Mouse (Mus musculus) midbrain, embryonic 16.5 days (tissue): ENCODE measurements around the gene Mat1a. TPM values are rescaled to one million over a fixed set of nuclear protein-coding genes. Genes with fewer than 3 reads are reported as not detected.

ENCODE experiments used
- ATAC-seq: fragments of 200-750 bp; cut with Nextera tagmentation; 2 replicates; pipeline ENCODE4 v1.8.0; 2017; ENCODE audit warnings: moderate TSS enrichment
- H3K27ac ChIP-seq: fragments of 300-500 bp; sonication (generic); 2 replicates; pipeline ENCODE4 v1.5.1; 2014; ENCODE audit warnings: mild to moderate bottlenecking, low read length, mixed read lengths
- H3K27me3 ChIP-seq: fragments of 300-500 bp; sonication (generic); 2 replicates; pipeline ENCODE4 v1.6.1; 2014; ENCODE audit warnings: low read depth, low read length, mixed read lengths; ENCODE audit not compliant: control insufficient read depth, insufficient read depth
- H3K36me3 ChIP-seq: fragments of 300-500 bp; sonication (generic); 2 replicates; pipeline ENCODE4 v1.6.1; 2014; ENCODE audit warnings: mild to moderate bottlenecking, low read length, moderate library complexity, mixed read lengths; ENCODE audit not compliant: control insufficient read depth, insufficient read depth
- H3K4me1 ChIP-seq: fragments of 300-500 bp; sonication (generic); 2 replicates; pipeline ENCODE4 v1.6.1; 2014; ENCODE audit warnings: mild to moderate bottlenecking, low read length, mixed read lengths; ENCODE audit not compliant: control insufficient read depth, insufficient read depth
- H3K4me2 ChIP-seq: fragments of 300-500 bp; sonication (generic); 2 replicates; pipeline ENCODE4 v1.6.1; 2014; ENCODE audit warnings: mild to moderate bottlenecking, low read length, mixed read lengths
- H3K4me3 ChIP-seq: fragments of 300-500 bp; sonication (generic); 2 replicates; pipeline ENCODE4 v1.5.1; 2014; ENCODE audit warnings: low read depth, mild to moderate bottlenecking, low read length, moderate library complexity, mixed read lengths
- H3K9ac ChIP-seq: fragments of 300-500 bp; sonication (generic); 2 replicates; pipeline ENCODE4 v1.6.1; 2014; ENCODE audit warnings: low read depth, low read length, mixed read lengths
- H3K9me3 ChIP-seq: fragments of 300-500 bp; sonication (generic); replicated peaks from 2 replicates; pipeline ENCODE4 v1.6.1; 2014; ENCODE audit warnings: mild to moderate bottlenecking, low read length, mixed read lengths; ENCODE audit not compliant: control insufficient read depth, poor library complexity, severe bottlenecking
- WGBS: fragments of 180-500 bp; shearing (Covaris S2); extraction: QIAGEN DNeasy Blood & Tissue Kit; methylation state at CpG from one replicate; pipeline ENCODE4 v1.1.7; 2014; 5-methylcytosine and 5-hydroxymethylcytosine counted together
- polyA plus RNA-seq: library from polyadenylated mRNA; unstranded; fragments of >200 nt; fragmentation: Nextera tagmentation; extraction: Ambion mirVana; gene quantifications from 2 replicates; pipeline ENCODE4 v1.2.1, GENCODE M21; 2015

Mat1a gene
- polyA plus RNA-seq, 1 experiment from 2014 or later, result not detected

GRCm38 (mm10) chr14:41151220-41151898 lies 46.5 kb downstream of the Mat1a start, which contains the start of gene Mbl1:
Gene Mbl1, plus strand, starts transcription at chr14:41151458.
- Histone ChIP-seq H3K4me3 (no peak within 1 kb of the TSS), H3K36me3 (no peaks in the 10 kb centered on the region), H3K4me1 (no peaks in the 10 kb centered on the region), H3K9ac (no peak within 1 kb of the TSS), H3K9me3 (no peaks in the 10 kb centered on the region), H3K27ac (no peak within 1 kb of the TSS), H3K4me2 (no peak within 1 kb of the TSS), H3K27me3 (no peaks in the 10 kb centered on the region)
- WGBS, result 88% methylated on average over 7 of the region's 7 CpGs
- ATAC-seq, result no peak

GRCm38 (mm10) chr14:41160076-41160475 lies 55.2 kb downstream of the Mat1a start:
- H3K27me3 ChIP-seq, result no peaks in the 10 kb centered on the region
- no peak overlapping the region for H3K4me2 ChIP-seq
- 83% methylated on average over 4 of the region's 4 CpGs for WGBS
- H3K4me1 ChIP-seq, result no peaks in the 10 kb centered on the region
- H3K27ac ChIP-seq, result no peak overlapping the region
- H3K36me3 ChIP-seq, result no peaks in the 10 kb centered on the region
- no peak for ATAC-seq
- no peak overlapping the region for H3K9ac ChIP-seq
- no peak overlapping the region for H3K4me3 ChIP-seq
- H3K9me3 ChIP-seq, result no peaks in the 10 kb centered on the region

- Histone ChIP-seq H3K4me3 (no peak overlapping the region), H3K4me2 (no peak overlapping the region), H3K27ac (no peak overlapping the region), H3K9ac (no peak overlapping the region), H3K9me3 (no peaks in the 10 kb centered on the region), H3K4me1 (no peaks in the 10 kb centered on the region), H3K27me3 (no peaks in the 10 kb centered on the region), H3K36me3 (no peaks in the 10 kb centered on the region)
- 52% methylated on average over 1 of the region's 1 CpGs for WGBS
- ATAC-seq, result no peak
Measured at GRCm38 (mm10) chr14:41160743-41161142, 55.9 kb downstream of the Mat1a start.

- Histone ChIP-seq H3K36me3 (no peaks in the 10 kb centered on the region), H3K27ac (no peak overlapping the region), H3K9me3 (no peaks in the 10 kb centered on the region), H3K4me1 (no peaks in the 10 kb centered on the region), H3K27me3 (no peaks in the 10 kb centered on the region), H3K9ac (no peak overlapping the region), H3K4me2 (no peak overlapping the region), H3K4me3 (no peak overlapping the region)
- 18% methylated on average over 2 of the region's 2 CpGs for WGBS
- no peak for ATAC-seq
Measured at GRCm38 (mm10) chr14:41162663-41163062, 57.8 kb downstream of the Mat1a start.

- WGBS, result 65% methylated on average over 5 of the region's 5 CpGs
- H3K4me3 ChIP-seq, result no peak overlapping the region
- no peaks in the 10 kb centered on the region for H3K4me1 ChIP-seq
- no peaks in the 10 kb centered on the region for H3K27me3 ChIP-seq
- no peaks in the 10 kb centered on the region for H3K9me3 ChIP-seq
- no peaks in the 10 kb centered on the region for H3K36me3 ChIP-seq
- H3K27ac ChIP-seq, result no peak overlapping the region
- no peak overlapping the region for H3K9ac ChIP-seq
- H3K4me2 ChIP-seq, result no peak overlapping the region
- ATAC-seq, result no peak
Measured at GRCm38 (mm10) chr14:41167278-41167677, 62.4 kb downstream of the Mat1a start.

GRCm38 (mm10) chr14:41168567-41168966 lies 63.7 kb downstream of the Mat1a start:
- ATAC-seq, result no peak
- H3K27ac ChIP-seq, result no peak overlapping the region
- H3K36me3 ChIP-seq, result no peaks in the 10 kb centered on the region
- H3K4me3 ChIP-seq, result no peak overlapping the region
- H3K4me2 ChIP-seq, result no peak overlapping the region
- H3K4me1 ChIP-seq, result no peaks in the 10 kb centered on the region
- no peaks in the 10 kb centered on the region for H3K9me3 ChIP-seq
- no peak overlapping the region for H3K9ac ChIP-seq
- 86% methylated on average over 1 of the region's 1 CpGs for WGBS
- H3K27me3 ChIP-seq, result no peaks in the 10 kb centered on the region

- Histone ChIP-seq H3K27ac (no peak overlapping the region), H3K9ac (no peak overlapping the region), H3K27me3 (no peaks in the 10 kb centered on the region), H3K36me3 (no peaks in the 10 kb centered on the region), H3K9me3 (no peaks in the 10 kb centered on the region), H3K4me1 (no peaks in the 10 kb centered on the region), H3K4me2 (no peak overlapping the region), H3K4me3 (no peak overlapping the region)
- no peak for ATAC-seq
- WGBS, result 96% methylated on average over 2 of the region's 2 CpGs
Measured at GRCm38 (mm10) chr14:41170514-41170913, 65.7 kb downstream of the Mat1a start.

Other genes with a start within 250 kb of the Mat1a start
- 0.99 and 1.6 TPM in 2 replicates for gene Sh2d4b, start 211.8 kb upstream of the Mat1a start, polyA plus RNA-seq
- gene Tspan14, start 138.2 kb upstream of the Mat1a start, polyA plus RNA-seq, result 61.7 and 66.1 TPM in 2 replicates
- 105 and 111 TPM in 2 replicates for gene Fam213a, start 91.2 kb upstream of the Mat1a start, polyA plus RNA-seq
- 1.2 and 1.4 TPM in 2 replicates for gene Dydc2, start 35.8 kb upstream of the Mat1a start, polyA plus RNA-seq
- not detected in 2 replicates for gene Dydc1, start 32.1 kb upstream of the Mat1a start, polyA plus RNA-seq
- gene Sftpa1, start 26.7 kb downstream of the Mat1a start, polyA plus RNA-seq, result not detected in 2 replicates
- not detected in 2 replicates for gene Mbl1, start 46.4 kb downstream of the Mat1a start, polyA plus RNA-seq
- gene Sftpd, start 80.1 kb downstream of the Mat1a start, polyA plus RNA-seq, result not detected in 2 replicates
- gene Gm2832, start 173.8 kb downstream of the Mat1a start, polyA plus RNA-seq, result 0.24 and 0.40 TPM in 2 replicates
- gene Gm5798, start 243.6 kb downstream of the Mat1a start, polyA plus RNA-seq, result not detected in 2 replicates